Mouse (Mus musculus) liver, adult 2 months (tissue): ENCODE measurements around the gene Vegfc. TPM values are rescaled to one million over a fixed set of nuclear protein-coding genes. Genes with fewer than 3 reads are reported as not detected.

Experiments used
- DNase-seq: peaks from one replicate; pipeline ENCODE4 v3.0.0-alpha.2; 2011; ENCODE audit warnings: low read depth, low spot score; ENCODE audit errors: extremely low read depth
- H3K27ac ChIP-seq: fragments of 200-500 bp; replicated peaks from 2 replicates; pipeline ENCODE4 v1.5.1; 2012; ENCODE audit warnings: low read depth, mild to moderate bottlenecking, control low read depth, inconsistent platforms, low read length; ENCODE audit not compliant: insufficient read depth
- H3K27me3 ChIP-seq: fragments of 200-500 bp; 2 replicates; pipeline ENCODE4 v1.6.1; 2012; ENCODE audit warnings: mild to moderate bottlenecking, moderate library complexity, low read length, inconsistent platforms; ENCODE audit not compliant: control insufficient read depth, insufficient read depth
- H3K36me3 ChIP-seq: fragments of 200-500 bp; 2 replicates; pipeline ENCODE4 v1.6.1; 2012; ENCODE audit warnings: low read length, inconsistent platforms; ENCODE audit not compliant: control insufficient read depth, insufficient read depth
- H3K4me1 ChIP-seq: fragments of 200-500 bp; 2 replicates; pipeline ENCODE4 v1.6.1; 2011; ENCODE audit warnings: low read length; ENCODE audit not compliant: control insufficient read depth, insufficient read depth
- H3K4me3 ChIP-seq: fragments of 200-500 bp; 2 replicates; pipeline ENCODE4 v1.5.1; 2011; ENCODE audit warnings: low read depth, mild to moderate bottlenecking, control low read depth, low read length, moderate library complexity; ENCODE audit not compliant: insufficient read depth
- H3K79me2 ChIP-seq: fragments of 200-500 bp; 2 replicates; pipeline ENCODE4 v1.6.1; 2012; ENCODE audit warnings: inconsistent platforms, mild to moderate bottlenecking, low read length, moderate library complexity; ENCODE audit not compliant: control insufficient read depth, insufficient read depth
- H3K9ac ChIP-seq: fragments of 200-500 bp; 2 replicates; pipeline ENCODE4 v1.6.1; 2012; ENCODE audit warnings: low read depth, mild to moderate bottlenecking, control low read depth, inconsistent platforms, low read length
- CTCF ChIP-seq: fragments of 200-500 bp; IDR thresholded peaks from 2 replicates; pipeline ENCODE4 v1.5.1; 2011; ENCODE audit warnings: low read depth, low read length, control low read depth
- POLR2A ChIP-seq: fragments of 200-500 bp; IDR thresholded peaks from 2 replicates; pipeline ENCODE4 v1.6.1; 2011; ENCODE audit warnings: low read length, control low read depth; ENCODE audit not compliant: insufficient read depth; ENCODE audit errors: extremely low read depth
- WGBS: fragments of 180-500 bp; shearing (Covaris S2); methylation state at CpG from one replicate; pipeline ENCODE4 v1.1.7; 2018; 5-methylcytosine and 5-hydroxymethylcytosine counted together
- polyA plus RNA-seq: library from polyadenylated mRNA; depleted of rRNA; stranded (reverse); fragments of >200 nt; gene quantifications from 2 replicates; pipeline ENCODE4 v1.2.3, GENCODE M21; 2012
- total RNA-seq: library from RNA; depleted of rRNA; stranded (reverse); fragments of >200 nt; gene quantifications from 2 replicates; pipeline ENCODE4 v1.2.3, GENCODE M21; 2014

The Vegfc gene
- total and polyA plus RNA-seq, 2 experiments, result 1.1 to 2.5 TPM

DNA sequence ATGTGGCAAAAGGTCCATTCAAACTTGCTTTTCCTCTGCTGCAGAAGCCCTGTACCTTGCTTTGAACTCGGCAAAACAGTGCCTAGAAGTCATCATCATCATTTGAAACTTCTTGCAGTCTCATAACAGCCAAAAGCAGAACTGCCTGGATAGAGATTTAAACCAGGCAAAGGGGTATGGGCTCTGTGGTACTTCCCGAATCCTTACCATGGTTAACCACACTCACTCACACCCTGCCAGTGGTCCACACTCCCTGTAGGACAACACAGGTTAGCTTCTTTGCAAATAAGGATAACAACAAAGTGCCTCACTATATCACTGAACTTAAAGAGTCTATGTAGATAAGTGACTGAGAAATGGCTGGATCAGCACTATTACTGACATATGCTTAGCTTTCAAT lies 9.7 kb downstream of the Vegfc start:
- DNase-seq, result no peak
- no peaks in the 10 kb centered on the region for H3K79me2 ChIP-seq
- no peak overlapping the region for H3K4me3 ChIP-seq
- no peak overlapping the region for H3K9ac ChIP-seq
- TF ChIP-seq CTCF (no peak), POLR2A (no peak)
- 87% methylated on average over 2 of the region's 2 CpGs for WGBS
- H3K27me3 ChIP-seq, result no peaks in the 10 kb centered on the region
- no peak overlapping the region for H3K27ac ChIP-seq
- H3K36me3 ChIP-seq, result no peaks in the 10 kb centered on the region
- peaks cover 6% of the 10 kb centered on the region; the same call in 1 of the 2 replicates for H3K4me1 ChIP-seq

- H3K4me1 ChIP-seq, result peaks cover 6% of the 10 kb centered on the region; the same call in 1 of the 2 replicates
- no peak overlapping the region for H3K4me3 ChIP-seq
- 58% methylated on average over 4 of the region's 4 CpGs for WGBS
- no peaks in the 10 kb centered on the region for H3K79me2 ChIP-seq
- no peaks in the 10 kb centered on the region for H3K27me3 ChIP-seq
- H3K9ac ChIP-seq, result no peak overlapping the region
- TF ChIP-seq POLR2A (no peak), CTCF (no peak)
- H3K27ac ChIP-seq, result no peak overlapping the region
- no peak for DNase-seq
- no peaks in the 10 kb centered on the region for H3K36me3 ChIP-seq
These were observed 11.8 kb downstream of the Vegfc start for GRCm38 (mm10) chr8:54089204-54089603.

DNA sequence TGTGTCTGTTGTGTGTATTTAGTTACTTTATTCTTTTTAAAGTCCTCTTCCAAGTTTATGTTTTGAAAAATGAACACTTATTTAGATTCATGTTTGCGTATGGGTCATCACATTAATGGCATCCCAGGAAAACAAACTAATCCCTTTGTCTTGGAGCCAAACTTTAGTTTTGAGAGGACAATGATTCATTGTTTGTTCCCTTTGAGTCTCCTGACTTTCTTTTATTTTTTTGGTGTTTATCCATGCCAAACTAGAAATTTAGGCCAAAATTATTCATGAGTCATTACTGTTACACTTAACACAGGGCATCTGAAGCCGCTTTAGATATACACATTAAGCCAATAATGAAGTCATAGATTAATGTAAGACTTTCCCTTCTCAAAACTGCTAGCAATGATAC lies 12.5 kb downstream of the Vegfc start:
- Histone ChIP-seq H3K27me3 (no peaks in the 10 kb centered on the region), H3K27ac (no peak overlapping the region), H3K36me3 (no peaks in the 10 kb centered on the region), H3K4me3 (no peak overlapping the region), H3K79me2 (no peaks in the 10 kb centered on the region), H3K9ac (no peak overlapping the region), H3K4me1 (peaks cover 6% of the 10 kb centered on the region; the same call in 1 of the 2 replicates)
- TF ChIP-seq CTCF, result no peak
- no peak for TF ChIP-seq POLR2A
- no peak for DNase-seq
- WGBS, result 87% methylated on average over 2 of the region's 2 CpGs

GRCm38 (mm10) chr8:54100058-54100457 lies 22.7 kb downstream of the Vegfc start:
- no peak overlapping the region for H3K4me3 ChIP-seq

GRCm38 (mm10) chr8:54114581-54114980 lies 37.2 kb downstream of the Vegfc start:
- no peak for DNase-seq
- no peak overlapping the region for H3K4me3 ChIP-seq
- 73% methylated on average over 3 of the region's 3 CpGs for WGBS
- no peaks in the 10 kb centered on the region for H3K4me1 ChIP-seq
- H3K79me2 ChIP-seq, result no peaks in the 10 kb centered on the region
- no peaks in the 10 kb centered on the region for H3K36me3 ChIP-seq
- no peak overlapping the region for H3K27ac ChIP-seq
- TF ChIP-seq CTCF (no peak), POLR2A (no peak)
- H3K27me3 ChIP-seq, result no peaks in the 10 kb centered on the region
- no peak overlapping the region for H3K9ac ChIP-seq

More at GRCm38 (mm10) chr8:54100058-54100457, 22.7 kb downstream of the Vegfc start:
- Histone ChIP-seq H3K27ac (no peak overlapping the region), H3K4me1 (no peaks in the 10 kb centered on the region), H3K9ac (no peak overlapping the region), H3K27me3 (no peaks in the 10 kb centered on the region), H3K79me2 (no peaks in the 10 kb centered on the region; the same call in 1 of the 2 replicates), H3K36me3 (no peaks in the 10 kb centered on the region)
- 83% methylated on average over 6 of the region's 6 CpGs for WGBS
- TF ChIP-seq POLR2A (no peak), CTCF (no peak)
- no peak for DNase-seq

GRCm38 (mm10) chr8:54120115-54120514 lies 42.7 kb downstream of the Vegfc start:
- WGBS, result 91% methylated on average over 7 of the region's 7 CpGs
- TF ChIP-seq POLR2A (no peak), CTCF (no peak)
- Histone ChIP-seq H3K4me1 (no peaks in the 10 kb centered on the region; the same call in 1 of the 2 replicates), H3K79me2 (no peaks in the 10 kb centered on the region), H3K4me3 (no peak overlapping the region), H3K9ac (no peak overlapping the region), H3K36me3 (no peaks in the 10 kb centered on the region), H3K27me3 (no peaks in the 10 kb centered on the region), H3K27ac (no peak overlapping the region)
- no peak for DNase-seq
